Mouse (Mus musculus): ENCODE data around the gene Gm19935. TPM values are rescaled to one million over a fixed set of nuclear protein-coding genes. Genes with fewer than 3 reads are reported as not detected.

Gene Gm19935
- total RNA-seq (2023; ENCODE audit: inconsistent age), result not detected in 4 replicates

GRCm38 (mm10) chr8:90817293-90817692 is at the start of gene Gm19935:
Gm19935 (minus strand) TSS chr8:90817393.

DNA sequence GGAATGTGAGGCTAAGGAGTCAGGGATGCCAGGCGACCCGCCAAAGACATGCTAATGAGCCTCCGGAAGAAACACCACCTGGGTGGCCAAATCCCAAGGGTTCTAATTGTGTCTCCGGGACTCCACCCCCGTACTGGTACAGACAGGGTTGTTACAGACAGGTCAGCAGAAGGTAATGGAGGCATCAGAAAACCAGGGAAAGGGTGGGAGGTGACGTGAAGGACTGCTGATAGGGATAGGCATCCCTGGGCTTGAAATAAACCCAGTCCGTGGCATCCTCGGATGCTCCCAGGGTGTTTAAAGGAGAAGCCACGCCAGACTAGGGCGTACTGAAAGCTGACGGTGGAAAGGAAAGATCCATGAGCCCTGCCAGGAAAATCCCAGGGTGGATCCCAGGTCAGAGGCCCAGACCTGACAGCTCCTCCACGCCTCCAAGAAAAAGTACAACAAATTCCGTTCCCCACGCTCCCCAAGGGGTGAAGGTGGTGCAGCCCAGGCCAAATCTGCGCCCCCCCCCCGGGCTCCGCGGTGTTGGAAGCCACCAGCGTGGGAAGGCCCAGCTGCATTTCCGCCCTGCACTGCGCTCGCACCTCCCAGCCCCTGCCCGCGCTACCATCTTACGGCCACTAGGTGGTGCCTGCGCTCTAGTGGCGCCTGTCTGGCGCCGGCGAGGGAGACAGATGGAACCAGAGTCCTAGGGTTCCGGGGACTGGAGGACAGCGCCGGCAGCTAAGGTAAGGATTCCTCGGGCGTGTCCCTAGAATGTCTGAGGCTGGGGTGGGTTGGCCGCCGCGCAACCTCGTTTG is 11.2 kb upstream of the Gm19935 start, which contains the start of gene Chd9:
Gene Chd9, plus strand, starts transcription at position 172 of the 806 bp plus-strand sequence.

Other genes starting within 250 kb of the Gm19935 start
- 98.4 to 114 TPM (median 108 TPM) in 4 replicates for gene Chd9, start 11.0 kb upstream of the Gm19935 start, total RNA-seq (2023; ENCODE audit: inconsistent age)